Mouse (Mus musculus): Measurements from ENCODE around the gene Erbb4.

Erbb4 gene

GRCm38 (mm10) chr1:69107485-69108158, at the start of gene Erbb4:
TSS of gene Erbb4 (minus strand) at chr1:69108059.
- no peak for DNase-seq (ENCODE audit: low read depth, low spot score)

DNA sequence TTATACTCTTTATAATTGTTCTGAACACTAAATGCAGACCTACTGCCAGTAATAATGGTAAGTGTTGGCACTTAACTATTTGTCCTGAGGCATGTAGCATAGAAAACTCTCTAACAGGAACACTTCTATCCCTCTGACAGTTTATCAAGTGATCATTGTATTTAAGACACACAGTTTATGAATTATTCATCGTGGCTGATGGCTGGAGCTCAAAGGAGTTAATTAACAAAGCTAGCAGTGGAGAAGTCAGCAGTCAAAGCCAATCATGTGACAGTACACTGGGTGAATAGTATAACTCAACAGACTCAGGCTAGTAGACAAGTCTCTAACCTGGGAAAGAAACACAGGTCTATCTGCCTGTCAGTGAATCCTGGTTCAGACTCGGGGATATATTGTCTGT, 49.5 kb upstream of the Erbb4 start:
- DNase-seq (ENCODE audit: low read depth, low spot score) = no peak

DNA sequence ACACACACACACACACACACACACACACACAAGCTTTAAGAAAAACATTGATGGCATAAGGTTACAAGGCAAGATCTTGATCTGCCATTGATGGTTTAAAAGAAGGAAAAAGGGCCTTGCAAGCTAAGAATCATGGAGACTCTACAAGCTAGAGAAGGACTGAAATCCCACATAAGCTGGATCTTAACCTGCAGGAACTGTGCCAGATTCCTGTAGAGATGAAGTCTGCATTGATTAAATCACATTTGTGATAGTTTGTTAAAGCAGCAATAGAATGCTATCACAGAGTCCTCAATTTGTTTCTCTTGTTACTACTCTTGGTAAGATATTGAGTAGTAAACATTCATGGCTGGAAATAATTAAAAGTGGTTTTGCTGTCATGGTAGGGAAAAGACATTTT, 33.5 kb upstream of the Erbb4 start:
- no peak for DNase-seq (ENCODE audit: low read depth, low spot score)

DNA sequence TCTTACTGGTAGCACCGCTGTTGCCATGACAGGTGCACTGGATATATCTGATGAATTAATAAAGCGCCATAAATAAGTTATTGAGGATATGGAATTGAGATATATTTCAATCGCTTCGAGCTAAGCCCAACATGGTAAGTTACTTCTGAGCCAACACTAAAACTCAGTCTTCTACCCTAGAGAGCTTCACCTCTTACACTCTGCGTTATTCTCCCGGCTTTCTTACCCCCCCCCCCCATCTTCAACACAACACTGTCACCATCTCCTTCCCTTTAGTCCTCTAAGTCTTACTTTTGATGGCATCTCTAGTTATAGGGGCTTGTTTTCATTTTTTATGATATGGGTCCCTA, 31.6 kb upstream of the Erbb4 start:
- no peak for DNase-seq (ENCODE audit: low read depth, low spot score)

- DNase-seq (ENCODE audit: low read depth, low spot score) = peak; percentile 51
Measured at GRCm38 (mm10) chr1:69138856-69139518, 31.1 kb upstream of the Erbb4 start.

- DNase-seq (ENCODE audit: low read depth, low spot score) = no peak
Measured at GRCm38 (mm10) chr1:69124147-69124848, 16.4 kb upstream of the Erbb4 start.

- DNase-seq (ENCODE audit: low read depth, low spot score) = no peak
Measured at GRCm38 (mm10) chr1:69118249-69118938, 10.5 kb upstream of the Erbb4 start.

DNA sequence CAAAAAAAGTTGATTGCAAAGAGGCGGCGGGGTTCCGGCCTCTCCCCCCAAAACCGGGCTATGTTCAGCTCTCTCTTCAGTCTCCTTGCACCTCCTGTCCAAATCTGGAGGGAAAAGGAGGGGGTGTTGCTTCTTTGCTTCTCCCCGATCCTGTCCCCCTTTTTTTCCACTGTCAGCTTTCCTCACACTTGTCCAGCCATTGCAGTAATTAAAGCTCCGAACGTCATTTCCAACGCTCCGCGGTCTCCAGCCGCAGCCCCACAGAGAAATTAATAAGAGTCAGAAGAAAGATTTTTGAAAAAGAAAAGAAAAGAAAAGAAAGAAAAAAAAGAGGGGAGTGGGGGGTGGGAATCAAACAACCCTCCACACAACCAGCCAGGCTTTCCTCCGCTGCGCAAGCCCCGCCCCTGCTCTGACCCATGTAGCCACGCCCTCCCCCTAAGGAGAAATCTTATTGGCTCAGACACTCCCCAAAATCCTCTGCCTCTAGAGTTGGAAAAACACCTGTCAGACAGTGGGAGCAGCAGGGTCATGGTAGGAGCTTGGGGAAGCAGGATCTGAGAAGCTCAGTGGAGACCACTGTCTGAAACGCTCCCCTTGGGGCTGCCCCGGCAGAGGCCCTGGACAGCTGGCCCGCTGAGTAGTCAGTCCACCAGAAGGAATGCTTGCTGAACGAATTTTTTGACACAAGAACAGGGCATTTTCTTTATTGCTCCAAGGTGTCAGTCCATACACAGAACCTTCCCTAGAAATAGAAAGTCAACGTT, 483 bp upstream of the Erbb4 start:
- no peak for DNase-seq (ENCODE audit: low read depth, low spot score)

DNA sequence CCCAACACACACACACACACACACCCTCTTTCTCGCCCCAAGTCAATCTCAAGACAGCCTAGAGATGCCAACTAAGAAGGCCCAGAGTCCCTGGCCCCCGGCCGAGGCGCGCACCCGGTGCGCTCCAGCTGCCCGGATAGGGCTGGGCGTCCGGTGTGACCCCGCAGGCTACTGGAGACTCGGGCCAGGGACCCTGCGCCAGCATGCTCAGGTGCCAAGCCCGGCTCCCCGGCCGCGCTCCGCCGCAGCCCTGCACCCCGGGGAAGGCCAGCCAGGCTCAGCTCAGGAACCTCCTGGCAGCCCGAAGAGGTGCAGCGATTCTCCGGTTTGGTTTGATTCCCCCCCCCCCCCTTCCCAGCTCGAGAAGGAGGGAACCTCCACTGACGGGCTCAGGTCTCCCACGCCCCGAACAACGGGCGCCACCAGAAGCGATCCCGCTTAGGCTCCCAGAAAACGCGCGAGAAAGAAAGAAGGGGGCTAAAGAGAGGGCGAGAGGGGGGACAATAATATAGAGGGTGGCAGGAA, 860 bp downstream of the Erbb4 start:
- DNase-seq (ENCODE audit: low read depth, low spot score) = no peak

GRCm38 (mm10) chr1:69106322-69106761, 1.5 kb downstream of the Erbb4 start:
- DNase-seq (ENCODE audit: low read depth, low spot score) = no peak

GRCm38 (mm10) chr1:69105493-69106321, 2.2 kb downstream of the Erbb4 start:
- no peak for DNase-seq (ENCODE audit: low read depth, low spot score)

- no peak for DNase-seq (ENCODE audit: low read depth, low spot score)
Measured at GRCm38 (mm10) chr1:69105096-69105492, 2.8 kb downstream of the Erbb4 start.

- no peak for DNase-seq (ENCODE audit: low read depth, low spot score)
Measured at GRCm38 (mm10) chr1:69103211-69103706, 4.6 kb downstream of the Erbb4 start.

- no peak for DNase-seq (ENCODE audit: low read depth, low spot score)
Measured at GRCm38 (mm10) chr1:69101670-69102069, 6.2 kb downstream of the Erbb4 start.

DNA sequence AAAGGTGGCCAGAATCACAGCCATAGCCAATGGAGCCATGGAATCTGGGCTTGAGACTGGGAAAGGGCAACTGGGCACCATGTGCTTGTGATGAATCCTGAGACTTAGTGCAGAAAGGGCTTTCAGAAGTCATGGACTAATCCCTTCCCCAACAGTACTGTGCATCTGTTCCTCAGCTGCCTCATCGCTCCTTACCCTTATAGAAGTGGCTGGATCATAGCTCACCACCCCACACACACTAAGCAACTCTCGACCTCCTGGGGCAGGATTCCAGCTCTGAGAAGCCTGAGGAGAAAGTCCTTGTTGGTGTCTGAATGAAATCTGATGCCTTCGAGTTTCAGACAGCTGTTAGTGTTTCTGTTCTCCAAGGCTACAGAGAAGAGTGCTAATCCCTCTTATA, 14.8 kb downstream of the Erbb4 start:
- no peak for DNase-seq (ENCODE audit: low read depth, low spot score)

DNA sequence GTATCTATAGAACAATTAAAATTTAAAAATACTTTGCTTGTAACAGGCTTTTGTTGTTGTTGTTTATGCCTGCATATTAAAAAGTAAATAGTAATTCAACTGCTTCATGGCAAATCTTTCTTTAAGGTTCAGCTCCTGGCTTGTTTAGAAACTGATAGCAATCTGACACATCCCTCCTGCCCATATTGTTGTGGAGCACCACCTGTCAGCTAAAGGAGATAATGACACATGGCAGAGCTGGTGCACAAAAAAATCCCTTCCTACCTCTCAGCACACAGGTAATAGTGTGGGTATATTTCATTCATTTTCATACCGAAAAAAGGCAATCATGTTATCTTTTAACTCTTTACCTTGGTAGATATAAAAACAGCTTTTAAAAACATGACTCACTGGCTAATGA, 18.5 kb downstream of the Erbb4 start:
- no peak for DNase-seq (ENCODE audit: low read depth, low spot score)

- no peak for DNase-seq (ENCODE audit: low read depth, low spot score)
Measured at GRCm38 (mm10) chr1:69085753-69086152, 22.1 kb downstream of the Erbb4 start.

DNA sequence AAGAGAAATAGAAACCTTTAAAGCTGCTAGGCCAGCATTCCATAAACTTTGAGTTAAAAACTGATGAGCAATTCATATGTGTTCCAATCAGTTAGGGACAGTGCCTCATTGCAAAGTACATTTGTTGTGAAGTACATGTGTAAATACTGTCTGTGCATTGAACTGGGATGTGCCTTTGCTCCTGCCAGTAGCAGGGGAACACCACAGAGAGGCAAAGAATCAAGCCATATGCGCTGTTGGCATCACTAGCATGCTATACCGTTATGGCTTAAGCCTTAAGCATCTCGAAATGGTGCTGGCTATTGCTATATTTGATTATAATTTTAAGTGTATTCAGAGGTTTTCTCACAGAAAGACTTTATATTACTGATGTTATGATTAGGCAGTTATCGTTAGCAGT, 58.9 kb downstream of the Erbb4 start:
- no peak for DNase-seq (ENCODE audit: low read depth, low spot score)

GRCm38 (mm10) chr1:69046228-69046978, 61.5 kb downstream of the Erbb4 start:
- no peak for DNase-seq (ENCODE audit: low read depth, low spot score)

Measured in A20 (cell line).